Mouse (Mus musculus) T-helper 17 cell (primary cell): ENCODE results near the gene Htr1a.

Experiments used
- in situ Hi-C, 2 experiments: fragments of 300-600 bp; cut with MboI, MseI; formaldehyde crosslinking; loops; 1 replicate in 1 of 2; 2 replicates in 1 of 2; pipeline ENCODE4 v1.15.1; 2025; ENCODE audit warnings: high pct_unique_total_duplicates in 2 of 2

Gene Htr1a

DNA sequence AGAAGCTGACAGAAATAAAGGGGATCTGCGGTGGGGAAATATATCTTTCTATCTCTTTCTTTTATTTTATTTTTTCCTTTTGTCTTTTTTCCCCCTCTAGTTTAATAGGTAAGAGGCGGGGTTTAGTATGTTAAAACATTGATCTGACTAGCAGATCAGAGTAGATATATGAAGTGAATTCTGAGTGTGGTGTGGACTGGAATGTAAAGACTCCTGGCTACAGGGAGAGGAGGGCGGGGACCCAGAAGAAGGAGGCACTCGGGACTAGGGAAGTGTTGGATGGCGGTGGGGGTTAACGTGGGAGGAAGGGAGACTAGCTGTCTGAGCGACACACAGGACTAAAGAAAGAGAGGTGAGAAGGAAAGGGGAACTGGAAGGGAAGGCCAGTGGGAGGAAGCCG is at the start of gene Htr1a:
TSS of gene Htr1a (plus strand) at position 301 of the 400 bp plus-strand sequence.
- in situ Hi-C loops: loop anchor here (5.0 to 10.0 kb wide), 2 partner anchors 1274 to 1431 kb away; no protein-coding TSS in a partner anchor

DNA sequence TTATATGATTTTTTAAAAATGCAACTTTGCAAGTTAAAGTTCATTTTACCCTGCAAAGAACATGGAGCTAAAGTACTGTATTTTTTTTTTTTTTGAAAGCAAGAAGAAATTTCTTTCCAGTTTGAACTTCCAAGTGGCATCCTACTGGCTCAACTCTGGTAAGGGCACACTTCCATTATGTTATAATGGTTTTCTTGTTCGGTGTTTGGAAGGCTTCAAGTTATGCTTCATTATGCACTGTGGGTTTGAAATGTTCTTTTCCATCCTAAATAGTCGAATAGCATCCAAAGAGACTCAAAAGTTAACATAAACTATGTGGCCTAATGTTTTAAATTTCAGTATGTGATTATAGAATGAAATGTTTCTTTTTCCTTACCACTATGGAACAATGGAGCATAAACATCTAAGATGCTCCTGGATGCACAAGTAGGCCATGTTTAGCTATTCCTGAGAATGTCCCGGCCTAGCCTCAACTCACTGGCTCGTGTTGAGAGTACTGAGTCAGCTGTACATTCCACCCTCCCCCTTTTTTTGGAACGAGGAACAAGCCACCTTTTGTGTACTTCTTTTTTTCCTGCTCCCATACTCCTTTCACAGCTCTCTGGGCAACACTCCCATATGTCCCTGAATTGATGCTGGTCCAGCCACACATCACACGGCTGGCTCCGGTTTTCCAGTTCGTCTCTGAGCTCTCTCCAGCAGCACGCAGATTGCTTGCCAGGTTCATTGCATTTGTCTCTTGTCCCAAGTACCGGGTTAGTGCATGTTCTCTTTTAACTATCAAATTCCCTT is 31.7 kb upstream of the Htr1a start:
- in situ Hi-C loops: no loop called here

DNA sequence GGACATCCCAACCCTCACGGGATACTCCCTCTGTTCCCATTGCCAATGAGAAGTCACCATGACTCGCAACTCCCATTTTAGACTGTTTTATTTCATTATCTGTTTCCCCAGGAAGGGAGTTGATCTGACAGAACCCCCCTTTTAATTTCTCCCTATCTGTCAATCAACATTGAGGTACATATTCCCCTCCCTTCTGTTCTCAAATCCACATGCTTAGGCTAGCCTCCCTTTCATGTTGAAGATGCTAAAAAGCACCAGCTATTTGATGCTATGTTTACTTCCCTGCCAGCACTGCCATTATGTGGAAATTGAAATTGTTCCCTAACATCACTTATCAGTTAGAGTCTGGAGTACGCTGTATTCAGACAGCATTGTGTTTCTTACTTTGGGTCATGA is 31.1 kb upstream of the Htr1a start:
- in situ Hi-C loops: no loop called here

DNA sequence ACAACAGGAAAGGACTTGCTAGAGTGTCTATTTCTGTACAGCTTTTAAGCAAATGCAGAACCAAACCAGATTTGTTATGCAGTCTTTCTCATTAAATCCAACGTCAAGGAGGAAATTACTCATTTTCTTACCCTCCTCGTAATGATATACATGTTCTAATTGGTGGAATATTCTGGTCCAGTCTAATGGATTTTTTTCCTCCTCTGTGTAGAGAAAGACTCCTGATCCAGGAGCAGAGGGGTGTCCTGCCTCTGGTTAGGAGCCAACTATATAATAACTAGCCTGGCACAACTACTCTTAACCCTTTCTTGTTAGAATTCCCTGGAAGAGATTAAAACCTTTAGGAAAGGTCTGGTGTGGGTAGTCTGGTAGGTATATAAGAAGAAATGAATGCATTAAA is 10.3 kb upstream of the Htr1a start:
- in situ Hi-C loops: no loop called here

DNA sequence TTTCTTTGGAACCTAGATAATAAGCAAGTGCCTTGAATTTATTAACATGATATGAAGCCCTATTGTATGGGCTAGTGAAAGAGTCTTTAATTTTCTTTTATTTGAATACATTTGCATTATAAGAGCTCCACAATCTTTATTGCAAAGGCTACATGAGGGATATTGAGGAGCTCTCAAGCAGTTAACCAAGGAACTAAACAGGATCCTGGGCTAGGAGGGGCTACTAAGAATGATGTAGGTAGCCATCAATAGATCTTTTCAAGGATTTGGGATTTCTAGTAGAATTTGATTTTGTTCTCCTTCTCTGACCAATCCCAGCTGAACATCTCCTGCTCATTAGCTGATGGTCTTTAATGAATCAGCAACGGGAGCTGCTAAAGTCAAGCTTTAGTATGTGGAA is 9.8 kb upstream of the Htr1a start:
- in situ Hi-C loops: no loop called here

DNA sequence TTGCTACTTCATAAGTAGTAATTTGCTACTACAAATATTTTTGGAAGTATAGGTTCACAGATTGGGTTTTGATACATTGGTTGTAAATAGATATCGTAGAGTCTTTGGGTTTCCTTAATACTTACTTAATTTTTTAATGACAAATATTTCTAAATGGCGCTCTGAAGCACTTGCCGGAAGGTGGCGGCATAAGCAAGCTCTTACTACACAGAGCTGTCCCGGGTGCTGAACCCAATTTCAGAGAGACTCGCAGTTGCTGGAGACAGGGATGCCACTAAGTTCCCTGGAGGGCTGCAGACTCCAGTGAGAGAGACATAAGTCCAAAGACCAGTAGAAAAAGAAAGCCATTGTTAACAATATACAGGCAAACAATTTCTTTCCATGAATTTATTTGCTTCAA is 863 bp upstream of the Htr1a start:
- in situ Hi-C loops: loop anchor here (5.0 to 10.0 kb wide), 2 partner anchors 1275 to 1432 kb away; no protein-coding TSS in a partner anchor

DNA sequence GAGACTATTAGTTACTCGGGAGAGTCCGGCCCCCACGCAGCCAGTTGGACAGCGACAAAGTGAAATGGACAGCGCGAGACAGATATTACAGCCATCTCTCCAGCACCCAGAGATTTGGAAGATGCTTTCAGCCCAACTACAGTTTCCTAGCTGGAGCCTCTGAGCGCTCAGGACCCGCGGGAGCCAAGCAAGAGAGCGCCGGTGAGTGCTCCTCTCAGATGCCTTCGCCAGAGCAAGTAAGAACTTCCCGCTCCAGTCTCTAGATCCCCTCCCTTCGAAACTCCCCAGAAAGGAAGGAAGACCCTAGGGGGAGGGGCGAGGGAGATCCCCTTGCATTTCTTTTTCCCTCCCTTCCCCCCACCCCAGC is 415 bp downstream of the Htr1a start:
- in situ Hi-C loops: loop anchor here (5.0 to 10.0 kb wide), 2 partner anchors 1273 to 1431 kb away; no protein-coding TSS in a partner anchor

DNA sequence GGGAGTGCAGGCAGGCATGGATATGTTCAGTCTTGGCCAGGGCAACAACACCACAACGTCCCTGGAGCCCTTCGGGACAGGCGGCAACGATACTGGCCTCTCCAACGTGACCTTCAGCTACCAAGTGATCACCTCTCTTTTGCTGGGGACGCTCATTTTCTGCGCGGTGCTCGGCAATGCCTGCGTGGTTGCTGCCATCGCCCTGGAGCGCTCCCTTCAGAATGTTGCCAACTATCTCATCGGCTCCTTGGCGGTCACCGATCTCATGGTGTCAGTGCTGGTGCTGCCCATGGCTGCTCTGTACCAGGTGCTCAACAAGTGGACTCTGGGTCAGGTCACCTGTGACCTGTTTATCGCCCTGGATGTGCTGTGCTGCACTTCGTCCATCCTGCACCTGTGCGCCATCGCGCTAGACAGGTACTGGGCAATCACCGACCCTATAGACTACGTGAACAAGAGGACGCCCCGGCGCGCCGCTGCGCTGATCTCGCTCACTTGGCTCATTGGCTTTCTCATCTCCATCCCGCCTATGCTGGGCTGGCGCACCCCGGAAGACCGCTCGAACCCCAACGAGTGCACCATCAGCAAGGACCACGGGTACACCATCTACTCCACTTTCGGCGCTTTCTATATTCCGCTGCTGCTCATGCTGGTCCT is 927 bp downstream of the Htr1a start:
- in situ Hi-C loops: loop anchor here (5.0 to 10.0 kb wide), 2 partner anchors 1273 to 1430 kb away; no protein-coding TSS in a partner anchor

DNA sequence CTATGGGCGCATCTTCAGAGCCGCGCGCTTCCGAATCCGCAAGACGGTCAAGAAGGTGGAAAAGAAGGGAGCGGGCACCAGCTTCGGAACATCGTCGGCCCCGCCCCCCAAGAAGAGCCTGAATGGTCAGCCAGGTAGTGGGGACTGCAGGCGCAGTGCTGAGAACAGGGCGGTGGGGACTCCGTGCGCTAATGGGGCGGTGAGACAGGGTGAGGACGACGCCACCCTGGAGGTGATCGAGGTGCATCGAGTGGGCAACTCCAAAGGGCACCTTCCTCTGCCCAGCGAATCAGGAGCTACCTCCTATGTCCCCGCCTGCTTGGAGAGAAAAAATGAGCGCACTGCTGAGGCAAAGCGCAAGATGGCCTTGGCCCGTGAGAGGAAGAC is 1.4 kb downstream of the Htr1a start:
- in situ Hi-C loops: loop anchor here (5.0 to 10.0 kb wide), 3 partner anchors 1267 to 1430 kb away; no protein-coding TSS in a partner anchor

DNA sequence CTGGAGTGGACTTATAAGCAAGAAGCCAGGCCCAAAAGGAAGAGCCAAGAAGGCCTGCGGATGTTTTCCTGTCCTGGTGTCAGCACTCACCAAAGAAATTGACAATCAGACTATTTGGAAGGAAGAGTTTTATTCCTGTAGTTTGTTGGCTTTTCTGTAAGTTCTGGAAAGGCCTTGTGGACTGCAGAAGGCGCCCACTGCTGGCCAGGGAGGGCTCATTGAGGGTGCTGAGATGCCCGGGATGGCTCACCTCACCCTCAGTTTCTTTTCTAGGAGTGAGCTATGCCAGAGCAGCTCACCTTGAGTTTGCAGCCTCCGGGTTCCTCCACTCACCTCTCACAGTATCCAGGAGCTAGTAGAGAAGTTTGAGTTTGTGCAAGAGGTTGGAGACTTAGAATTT is 2.8 kb downstream of the Htr1a start:
- in situ Hi-C loops: loop anchor here in 1 of 2 experiments (5.0 to 10.0 kb wide), 2 partner anchors 1266 to 1429 kb away; no protein-coding TSS in a partner anchor

DNA sequence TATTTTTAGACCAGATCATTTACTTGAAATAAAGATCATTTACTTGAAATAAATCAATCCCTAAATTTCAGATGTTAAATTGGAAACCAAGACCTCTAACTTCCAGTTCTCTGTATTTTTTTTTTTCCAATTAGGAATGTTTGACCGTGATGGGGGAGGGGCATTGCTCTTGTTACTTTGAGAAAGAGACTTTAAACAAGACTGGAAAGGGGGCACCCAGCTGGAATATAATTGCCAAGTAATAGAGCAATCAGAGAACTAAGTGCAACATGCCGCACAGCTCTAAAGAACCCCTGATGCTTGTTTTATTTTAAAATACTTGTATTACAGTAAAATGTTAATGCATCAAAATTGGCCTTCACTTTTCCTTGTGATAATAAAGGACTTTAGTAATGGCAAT is 4.3 kb downstream of the Htr1a start:
- in situ Hi-C loops: loop anchor here in 1 of 2 experiments (5.0 to 10.0 kb wide), 2 partner anchors 1265 to 1427 kb away; no protein-coding TSS in a partner anchor

DNA sequence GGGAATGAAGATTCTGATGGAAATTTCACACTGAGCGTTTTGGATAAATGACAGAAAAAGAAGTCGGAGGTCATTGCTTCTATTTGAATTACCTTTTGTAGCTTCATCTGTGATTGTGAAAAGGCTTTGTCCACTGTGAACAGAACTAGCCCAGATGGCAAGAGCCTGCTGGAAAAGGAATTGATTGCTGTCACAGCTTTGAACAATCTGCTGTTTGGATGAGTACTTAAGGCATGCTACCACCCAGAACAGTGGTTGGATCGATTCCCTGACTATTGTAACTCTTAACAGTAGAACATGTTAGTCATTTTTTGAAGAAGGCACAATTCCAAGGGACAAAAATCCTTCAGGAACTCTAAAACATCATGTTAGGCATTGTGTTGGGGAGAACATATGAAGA is 8.1 kb downstream of the Htr1a start:
- in situ Hi-C loops: no loop called here
